Mouse (Mus musculus): ENCODE measurements around the gene Chpf2.

DNA sequence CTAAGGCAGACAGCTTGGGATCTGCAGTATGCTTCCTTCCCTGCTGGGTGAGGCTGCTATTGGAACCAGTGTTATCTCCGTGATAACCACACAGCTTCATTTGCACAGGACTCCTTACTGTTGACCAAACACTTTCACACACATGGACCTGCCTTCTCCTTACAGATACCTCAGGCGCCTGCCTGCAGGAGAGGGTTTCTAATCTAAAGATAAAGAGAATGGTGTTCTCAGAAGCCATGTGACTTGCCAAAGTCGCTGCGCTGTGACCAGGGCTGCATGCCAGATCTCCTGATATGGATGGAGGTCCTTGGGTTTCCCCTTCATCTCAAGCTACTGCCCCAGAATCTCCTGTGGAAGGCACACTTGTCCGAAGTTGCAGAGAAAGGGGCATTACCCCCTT, 22.8 kb downstream of the Chpf2 start:
- TF ChIP-seq CTCF (IDR thresholded peaks at IDR 0.05; ENCODE audit: insufficient read depth, low read depth, low read length) (no peak), POLR2A (IDR thresholded peaks at IDR 0.05; ENCODE audit: insufficient read depth, low read depth, low read length) (no peak)

Measured in olfactory bulb, adult 2 months (tissue).